Mouse (Mus musculus) heart, embryonic 14.5 days (tissue): ENCODE results near the gene Topors. TPM values are rescaled to one million over a fixed set of nuclear protein-coding genes. Genes with fewer than 3 reads are reported as not detected.
A peak's percentile ranks its signal among the peaks of the same experiment; 100 is the strongest.

Experiments used
- ATAC-seq: fragments of 200-750 bp; cut with Nextera tagmentation; 2 replicates; pipeline ENCODE4 v1.8.0; 2017; ENCODE audit warnings: low read depth, moderate TSS enrichment; ENCODE audit not compliant: insufficient number of reproducible peaks, insufficient read depth, low FRiP score
- H3K27ac ChIP-seq, 2 experiments: fragments of 200-500 bp in 1 of 2; fragments of 300-500 bp in 1 of 2; sonication (generic) in 1 of 2; replicated peaks in 1 of 2; 2 replicates each; pipeline ENCODE4 v1.5.1; 2012 to 2014; ENCODE audit warnings: low read depth in 2 of 2, low read length in 2 of 2, control low read depth in 1 of 2, mild to moderate bottlenecking in 1 of 2, mixed read lengths in 1 of 2; ENCODE audit not compliant: control insufficient read depth in 1 of 2, insufficient read depth in 1 of 2
- H3K27me3 ChIP-seq: fragments of 300-500 bp; sonication (generic); 2 replicates; pipeline ENCODE4 v1.6.1; 2014; ENCODE audit warnings: mild to moderate bottlenecking, low read length, control low read depth; ENCODE audit not compliant: control insufficient read depth, insufficient read depth
- H3K36me3 ChIP-seq: fragments of 300-500 bp; sonication (generic); 2 replicates; pipeline ENCODE4 v1.6.1; 2014; ENCODE audit warnings: mild to moderate bottlenecking, control low read depth, low read length, mixed read lengths; ENCODE audit not compliant: control insufficient read depth, insufficient read depth
- H3K4me1 ChIP-seq, 2 experiments: fragments of 200-500 bp in 1 of 2; fragments of 300-500 bp in 1 of 2; sonication (generic) in 1 of 2; 2 replicates each; pipeline ENCODE4 v1.6.1; 2012 to 2014; ENCODE audit warnings: low read length in 2 of 2, control low read depth in 1 of 2, mixed read lengths in 1 of 2; ENCODE audit not compliant: control insufficient read depth in 2 of 2, insufficient read depth in 2 of 2
- H3K4me2 ChIP-seq: fragments of 300-500 bp; sonication (generic); 2 replicates; pipeline ENCODE4 v1.6.1; 2014; ENCODE audit warnings: mild to moderate bottlenecking, low read length
- H3K4me3 ChIP-seq, 2 experiments: fragments of 200-500 bp in 1 of 2; fragments of 300-500 bp in 1 of 2; sonication (generic) in 1 of 2; 2 replicates each; pipeline ENCODE4 v1.5.1; 2012 to 2014; ENCODE audit warnings: low read length in 2 of 2, mild to moderate bottlenecking in 2 of 2, control low read depth in 1 of 2, low read depth in 1 of 2, moderate library complexity in 1 of 2; ENCODE audit not compliant: control insufficient read depth in 1 of 2, insufficient read depth in 1 of 2
- H3K9ac ChIP-seq: fragments of 300-500 bp; sonication (generic); 2 replicates; pipeline ENCODE4 v1.6.1; 2014; ENCODE audit warnings: mild to moderate bottlenecking, low read length
- H3K9me3 ChIP-seq: fragments of 300-500 bp; sonication (generic); 2 replicates; pipeline ENCODE4 v1.6.1; 2016; ENCODE audit warnings: low read length, control low read depth; ENCODE audit not compliant: control insufficient read depth
- WGBS: fragments of 180-500 bp; shearing (Covaris S2); extraction: QIAGEN DNeasy Blood & Tissue Kit; methylation state at CpG from one replicate; pipeline ENCODE4 v1.1.7; 2014; 5-methylcytosine and 5-hydroxymethylcytosine counted together
- polyA plus RNA-seq: library from polyadenylated mRNA; unstranded; fragments of >200 nt; fragmentation: Nextera tagmentation; extraction: Ambion mirVana; gene quantifications from 2 replicates; pipeline ENCODE4 v1.2.1, GENCODE M21; 2014

The Topors gene
- polyA plus RNA-seq, 1 experiment from 2014 or later = 28.3 TPM

DNA sequence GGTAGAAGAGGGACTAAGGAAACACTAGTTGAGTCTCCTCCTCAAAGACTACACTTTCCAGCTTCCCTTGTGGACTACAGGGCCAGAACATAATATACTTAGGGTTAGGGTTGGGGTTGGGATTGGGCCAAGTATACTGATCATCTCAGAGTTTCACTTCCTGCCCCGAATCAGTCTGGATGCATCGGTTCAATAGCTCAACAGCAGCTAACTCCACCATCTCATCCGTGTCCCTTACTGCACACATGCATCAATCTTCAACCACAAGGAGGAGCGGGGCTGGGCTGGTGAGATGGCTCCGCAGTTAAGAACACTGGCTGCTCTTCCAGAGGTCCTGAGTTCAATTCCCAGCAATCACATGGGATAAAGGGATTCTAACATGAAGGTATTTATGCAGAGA lies 18.7 kb downstream of the Topors start:
- Histone ChIP-seq H3K27ac (no peak overlapping the region), H3K36me3 (no peaks in the 10 kb centered on the region), H3K4me3 (no peak overlapping the region), H3K9ac (no peak overlapping the region), H3K9me3 (no peaks in the 10 kb centered on the region), H3K4me1 (peaks cover 0 to 7% of the 10 kb centered on the region in 2 experiments; a peak in 1 of 4 replicates), H3K27me3 (no peaks in the 10 kb centered on the region), H3K4me2 (no peak overlapping the region)
- 86% methylated on average over 5 of the region's 5 CpGs for WGBS
- ATAC-seq = no peak

- no peak overlapping the region for H3K9ac ChIP-seq
- WGBS = 86% methylated on average over 8 of the region's 8 CpGs
- H3K36me3 ChIP-seq = no peaks in the 10 kb centered on the region
- peaks cover 0 to 3% of the 10 kb centered on the region in 2 experiments; a peak in 1 of 4 replicates for H3K4me1 ChIP-seq
- ATAC-seq = no peak
- no peaks in the 10 kb centered on the region for H3K9me3 ChIP-seq
- H3K27me3 ChIP-seq = no peaks in the 10 kb centered on the region
- no peak overlapping the region for H3K4me2 ChIP-seq
- no peak overlapping the region for H3K4me3 ChIP-seq
- H3K27ac ChIP-seq = no peak overlapping the region
Measured at GRCm38 (mm10) chr4:40244035-40244434, 25.6 kb downstream of the Topors start.

DNA sequence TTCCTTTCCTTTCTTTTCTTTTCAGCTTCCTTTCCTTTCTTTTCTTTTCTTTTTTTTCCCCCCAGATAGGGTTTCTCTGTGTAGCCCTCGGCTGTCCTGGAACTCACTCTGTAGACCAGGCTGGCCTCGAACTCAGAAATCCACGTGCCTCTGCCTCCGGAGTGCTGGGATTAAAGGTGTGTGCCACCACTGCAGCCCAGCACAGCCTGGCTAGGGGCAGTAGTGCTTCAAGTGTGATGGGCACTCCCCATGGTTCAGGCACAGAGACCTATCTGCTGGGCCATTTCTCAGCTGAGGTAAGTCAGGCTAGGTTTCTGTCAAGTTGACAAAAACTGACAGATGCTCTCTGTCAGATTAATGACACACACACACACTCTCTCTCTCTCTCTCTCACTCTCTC lies 26.6 kb downstream of the Topors start:
- H3K4me1 ChIP-seq = peaks cover 3 to 6% of the 10 kb centered on the region in 2 experiments; a peak in 3 of 4 replicates
- H3K27me3 ChIP-seq = no peaks in the 10 kb centered on the region
- H3K9ac ChIP-seq = no peak overlapping the region
- no peak for ATAC-seq
- H3K9me3 ChIP-seq = no peaks in the 10 kb centered on the region
- no peak overlapping the region for H3K4me3 ChIP-seq
- no peak overlapping the region for H3K4me2 ChIP-seq
- WGBS = 73% methylated on average over 4 of the region's 4 CpGs
- no peak overlapping the region for H3K27ac ChIP-seq
- no peaks in the 10 kb centered on the region for H3K36me3 ChIP-seq

DNA sequence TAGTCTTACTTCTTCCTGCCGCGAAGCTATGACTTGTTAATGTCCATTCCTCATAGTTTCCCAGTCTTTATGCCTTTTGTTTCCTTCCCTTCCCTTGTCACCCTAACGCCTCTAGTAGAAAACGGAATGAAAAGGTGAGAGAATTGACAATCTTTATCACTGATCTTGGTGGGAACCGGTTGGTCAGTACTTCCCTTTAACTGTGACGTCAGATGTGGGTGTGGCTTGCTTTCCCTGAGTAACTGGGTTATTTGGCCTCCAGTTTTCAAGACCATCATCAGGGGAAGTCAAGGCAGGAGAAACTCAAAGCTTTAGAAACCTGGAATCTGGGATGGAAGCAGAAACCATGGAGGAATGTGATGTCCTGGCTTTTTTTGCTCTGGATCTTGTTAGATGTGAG lies 27.7 kb downstream of the Topors start:
- no peak for ATAC-seq
- no peak overlapping the region for H3K4me2 ChIP-seq
- no peaks in the 10 kb centered on the region for H3K36me3 ChIP-seq
- H3K27me3 ChIP-seq = no peaks in the 10 kb centered on the region
- WGBS = 45% methylated on average over 6 of the region's 6 CpGs
- no peak overlapping the region for H3K4me3 ChIP-seq
- no peak overlapping the region for H3K27ac ChIP-seq
- peaks cover 3 to 6% of the 10 kb centered on the region in 2 experiments; a peak in 3 of 4 replicates for H3K4me1 ChIP-seq
- H3K9me3 ChIP-seq = no peaks in the 10 kb centered on the region
- no peak overlapping the region for H3K9ac ChIP-seq

DNA sequence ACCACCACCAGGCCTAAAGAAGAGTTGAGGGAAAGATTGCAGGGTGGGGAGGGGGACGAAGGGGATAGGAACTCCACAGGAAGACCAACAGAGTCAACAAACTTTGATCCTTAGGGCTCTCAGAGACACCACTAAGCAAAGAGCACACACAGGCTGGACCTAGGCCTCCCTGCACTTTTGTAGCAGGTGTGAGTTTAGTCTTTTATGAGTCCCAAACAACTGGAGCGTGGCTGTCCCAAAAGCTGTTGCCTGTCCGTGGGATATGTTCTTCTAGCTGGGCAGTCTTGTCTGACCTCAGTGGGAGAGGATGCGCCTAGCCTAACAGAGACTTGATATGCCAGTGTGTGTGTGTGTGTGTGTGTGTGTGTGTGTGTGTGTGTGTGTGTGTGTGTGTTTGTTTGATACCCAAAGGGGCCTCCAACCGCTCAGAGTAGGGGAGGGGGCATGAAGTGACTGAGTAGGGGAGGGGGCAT lies 29.3 kb downstream of the Topors start:
- Histone ChIP-seq H3K4me1 (peaks cover 3 to 6% of the 10 kb centered on the region in 2 experiments; a peak in 3 of 4 replicates), H3K36me3 (no peaks in the 10 kb centered on the region), H3K27me3 (no peaks in the 10 kb centered on the region), H3K4me3 (peak overlapping the region; percentile 74 to 91), H3K9ac (peak overlapping the region; percentile 79), H3K27ac (peak overlapping the region in 1 of 2 experiments; percentile 66; a peak in 1 of 4 replicates), H3K9me3 (no peaks in the 10 kb centered on the region), H3K4me2 (peak overlapping the region; percentile 96)
- WGBS = 58% methylated on average over 5 of the region's 5 CpGs
- peak; percentile 11; the same call in 1 of the 2 replicates for ATAC-seq

- Histone ChIP-seq H3K9me3 (no peaks in the 10 kb centered on the region), H3K27me3 (no peaks in the 10 kb centered on the region), H3K27ac (peak within 1 kb of the TSS; percentile 60 to 66), H3K4me1 (peaks cover 3 to 6% of the 10 kb centered on the region in 2 experiments; a peak in 3 of 4 replicates), H3K4me2 (peak within 1 kb of the TSS; percentile 96), H3K9ac (peak within 1 kb of the TSS; percentile 79), H3K4me3 (peak within 1 kb of the TSS; percentile 74 to 91), H3K36me3 (peaks cover 5% of the 10 kb centered on the region; the same call in 1 of the 2 replicates)
- 3% methylated on average over 34 of the region's 35 CpGs for WGBS
- peak; percentile 27; the same call in 1 of the 2 replicates for ATAC-seq
Measured at GRCm38 (mm10) chr4:40239409-40240271, 30.0 kb downstream of the Topors start, which contains the start of gene Ddx58. Gene Ddx58 (minus strand): TSS chr4:40239828.

- H3K4me3 ChIP-seq = peak overlapping the region; percentile 74 to 91
- no peaks in the 10 kb centered on the region for H3K9me3 ChIP-seq
- H3K27me3 ChIP-seq = no peaks in the 10 kb centered on the region
- peak; percentile 78 for ATAC-seq
- H3K4me2 ChIP-seq = peak overlapping the region; percentile 96
- peaks cover 6% of the 10 kb centered on the region; the same call in 1 of the 2 replicates for H3K36me3 ChIP-seq
- peak overlapping the region; percentile 79 for H3K9ac ChIP-seq
- peaks cover 3 to 6% of the 10 kb centered on the region in 2 experiments; a peak in 3 of 4 replicates for H3K4me1 ChIP-seq
- H3K27ac ChIP-seq = peak overlapping the region; percentile 60 to 66
- under 1% methylated on average over 17 of the region's 17 CpGs for WGBS
Measured at GRCm38 (mm10) chr4:40238483-40239408, 30.9 kb downstream of the Topors start.
